Mouse (Mus musculus) thymus, postnatal 14 days (tissue): ENCODE measurements around the gene Zfp64.

Experiments
- DNase-seq: peaks from one replicate; pipeline ENCODE4 v3.0.0; 2021

The Zfp64 gene

GRCm38 (mm10) chr2:168954835-168955716 is at the start of gene Zfp64:
Zfp64 (minus strand) TSS chr2:168955587.
- peak; percentile 94 for DNase-seq

DNA sequence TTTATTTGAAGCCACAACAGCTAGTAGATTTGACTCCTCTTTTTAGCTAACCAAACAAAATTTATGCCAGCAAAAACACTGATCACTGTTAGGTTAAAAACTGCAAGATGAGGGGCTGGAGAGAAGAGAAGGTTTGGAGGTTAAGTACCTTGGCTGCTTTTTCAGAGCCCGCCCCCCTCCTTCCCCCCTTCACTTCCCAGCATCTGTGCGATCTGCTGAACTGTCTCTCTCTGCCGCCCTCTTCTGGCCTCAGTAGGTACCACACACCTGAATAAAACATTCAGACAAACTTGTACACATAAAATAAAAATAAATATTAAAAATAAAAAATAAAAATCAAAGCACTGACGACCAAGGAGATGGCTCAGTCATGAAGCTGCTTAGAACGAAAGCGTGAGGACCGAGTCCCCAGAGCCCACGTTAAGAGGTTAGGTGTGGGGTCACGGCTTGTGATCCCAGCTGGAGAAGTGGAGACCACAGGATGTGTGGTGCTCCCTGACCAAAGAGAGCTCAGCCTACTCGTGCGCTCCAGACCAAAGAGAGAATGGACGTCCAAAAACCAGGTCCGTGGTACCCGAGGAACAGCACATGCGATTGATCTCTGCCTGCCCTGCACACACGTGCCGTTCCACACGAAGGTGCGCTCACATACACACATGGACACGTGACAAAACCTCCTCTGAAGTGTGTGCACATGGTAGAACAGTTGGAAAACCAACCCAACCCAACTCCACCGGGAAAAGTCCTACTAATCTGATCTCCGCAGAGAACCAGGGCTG is 37.4 kb upstream of the Zfp64 start:
- peak; percentile 70 for DNase-seq

DNA sequence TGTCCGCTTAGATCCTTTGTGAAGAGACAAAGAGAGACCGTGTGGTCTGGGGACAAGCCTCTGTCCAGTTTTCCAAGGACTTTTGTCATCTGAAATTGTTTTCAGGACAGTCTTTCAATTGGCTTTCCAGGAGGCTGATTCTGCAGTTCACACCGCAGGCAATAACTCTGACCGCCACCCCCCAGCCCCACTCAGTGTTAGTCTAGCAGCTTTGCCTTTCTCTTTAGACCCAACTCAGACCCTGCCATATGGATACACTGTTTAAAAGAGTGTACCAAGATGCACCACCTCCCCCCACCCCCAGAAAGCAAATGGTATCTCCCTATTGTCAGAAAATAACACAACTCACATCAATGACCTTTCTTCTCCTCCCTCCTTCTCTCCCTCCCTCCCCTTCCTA is 35.6 kb upstream of the Zfp64 start:
- no peak for DNase-seq

DNA sequence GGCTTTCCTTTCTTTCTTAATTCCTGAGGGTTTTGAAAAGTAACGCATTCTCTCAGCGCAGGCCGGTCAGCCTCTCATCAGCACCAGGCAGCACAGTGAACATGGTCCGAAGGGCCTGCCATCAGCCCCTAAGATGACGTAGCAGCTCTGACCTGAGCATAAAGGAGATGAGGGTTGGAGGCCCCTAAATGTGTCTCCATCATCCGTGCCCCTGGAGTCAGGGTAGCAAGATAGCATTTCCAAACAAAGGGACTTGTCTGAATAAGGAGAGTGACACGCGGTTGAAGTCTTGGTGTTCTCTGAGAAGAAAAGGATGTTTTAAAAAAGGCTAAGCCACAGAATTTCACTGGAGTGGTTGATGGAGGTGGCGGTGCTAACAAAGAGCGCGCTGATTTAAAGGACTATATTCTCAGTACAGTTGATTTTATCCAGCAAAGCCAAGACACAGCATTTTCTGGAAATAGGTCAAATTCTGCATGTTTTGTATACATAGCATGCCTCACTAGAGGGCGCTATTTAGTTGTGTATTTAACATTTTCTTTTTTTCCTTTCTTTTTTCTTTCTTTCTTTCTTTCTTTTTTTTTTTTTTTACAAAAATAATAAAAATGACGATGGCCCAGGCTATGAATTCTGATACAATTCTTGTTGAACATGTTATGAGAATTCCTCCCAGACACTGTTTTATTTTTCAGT is 34.8 kb upstream of the Zfp64 start:
- DNase-seq = peak; percentile 15

DNA sequence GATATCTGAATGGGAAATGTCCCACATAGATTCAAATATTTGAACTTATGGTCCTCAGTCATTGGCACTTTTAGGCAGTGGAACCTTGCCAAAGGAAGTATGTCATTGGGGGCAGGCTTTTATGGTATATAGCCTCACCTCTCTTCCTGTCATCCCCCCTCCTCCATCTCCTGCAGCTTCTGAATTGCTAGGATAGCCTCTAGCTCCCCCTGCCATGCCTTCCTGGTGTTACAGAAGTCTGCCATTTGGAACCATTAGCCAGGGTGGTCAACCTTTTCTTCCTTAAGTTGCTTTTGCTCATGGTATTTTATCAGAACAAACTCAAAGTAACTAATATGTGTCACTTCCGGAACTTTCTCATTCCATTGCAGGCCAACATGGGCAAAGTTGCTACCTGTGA is 32.7 kb upstream of the Zfp64 start:
- DNase-seq = no peak

- DNase-seq = no peak
These were observed 32.0 kb upstream of the Zfp64 start for GRCm38 (mm10) chr2:168987421-168987820.

- DNase-seq = no peak
These were observed 26.6 kb upstream of the Zfp64 start for GRCm38 (mm10) chr2:168981951-168982350.

DNA sequence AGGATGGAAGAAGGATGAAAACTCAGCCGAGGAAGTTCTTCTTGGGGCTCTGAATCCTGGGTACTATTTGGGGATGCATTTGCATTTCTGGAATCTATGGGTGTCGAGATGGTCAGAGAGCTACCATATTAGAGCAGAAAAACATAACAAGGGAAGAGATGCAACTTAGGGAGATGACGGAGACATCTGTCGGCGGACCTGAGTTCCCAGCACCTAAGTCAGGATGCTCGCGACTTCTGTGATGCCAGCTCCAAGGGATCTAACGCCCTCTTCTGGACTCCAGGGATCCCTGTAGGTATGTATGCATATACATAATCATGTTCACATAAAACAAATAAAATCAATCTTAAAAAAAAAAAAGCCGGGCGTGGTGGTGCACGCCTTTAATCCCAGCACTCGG is 26.1 kb upstream of the Zfp64 start:
- DNase-seq = no peak

DNA sequence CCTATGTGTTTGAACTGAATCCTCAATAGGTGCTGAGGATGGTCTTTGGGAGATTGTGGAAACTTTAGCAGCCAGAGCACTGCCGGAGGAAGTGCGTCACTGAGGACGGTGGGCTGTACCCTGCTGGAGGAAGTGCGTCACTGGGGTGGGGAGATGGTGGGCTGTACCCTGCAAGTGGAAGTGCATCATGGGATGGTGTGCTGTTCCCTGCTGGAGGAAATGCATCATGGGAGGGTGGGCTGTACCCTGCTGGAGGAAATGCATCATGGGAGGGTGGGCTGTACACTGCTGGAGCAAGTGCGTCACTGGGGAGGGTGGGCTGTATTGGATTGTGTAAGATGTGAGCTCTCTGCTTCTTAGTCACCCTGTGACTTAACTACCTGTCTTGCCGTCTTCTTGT is 25.5 kb upstream of the Zfp64 start:
- DNase-seq = peak; percentile 27

GRCm38 (mm10) chr2:168979742-168980141 is 24.4 kb upstream of the Zfp64 start:
- peak; percentile 25 for DNase-seq

- DNase-seq = no peak
These were observed 22.6 kb upstream of the Zfp64 start for GRCm38 (mm10) chr2:168978031-168978430.

GRCm38 (mm10) chr2:168970131-168970530 is 14.7 kb upstream of the Zfp64 start:
- DNase-seq = no peak

- no peak for DNase-seq
These were observed 12.9 kb upstream of the Zfp64 start for GRCm38 (mm10) chr2:168968136-168968925.

GRCm38 (mm10) chr2:168966525-168966924 is 11.1 kb upstream of the Zfp64 start:
- DNase-seq = no peak

DNA sequence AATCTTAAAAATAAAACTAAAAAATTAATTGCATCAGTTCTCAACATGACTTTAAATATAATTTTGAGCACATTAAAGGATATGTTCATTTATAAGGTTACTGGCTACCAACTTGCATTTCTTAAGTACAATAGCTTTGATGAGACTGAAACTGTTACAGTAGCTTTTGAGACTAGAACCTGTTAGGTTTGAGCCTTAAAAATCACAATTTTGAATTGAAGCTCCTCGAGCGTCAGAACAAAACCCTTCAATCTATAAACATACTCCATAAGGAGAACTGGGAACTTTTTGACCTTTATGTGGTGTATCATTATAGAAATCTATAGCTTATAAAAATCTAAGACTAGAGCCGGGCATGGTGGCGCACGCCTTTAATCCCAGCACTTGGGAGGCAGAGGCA is 9.5 kb upstream of the Zfp64 start:
- no peak for DNase-seq

DNA sequence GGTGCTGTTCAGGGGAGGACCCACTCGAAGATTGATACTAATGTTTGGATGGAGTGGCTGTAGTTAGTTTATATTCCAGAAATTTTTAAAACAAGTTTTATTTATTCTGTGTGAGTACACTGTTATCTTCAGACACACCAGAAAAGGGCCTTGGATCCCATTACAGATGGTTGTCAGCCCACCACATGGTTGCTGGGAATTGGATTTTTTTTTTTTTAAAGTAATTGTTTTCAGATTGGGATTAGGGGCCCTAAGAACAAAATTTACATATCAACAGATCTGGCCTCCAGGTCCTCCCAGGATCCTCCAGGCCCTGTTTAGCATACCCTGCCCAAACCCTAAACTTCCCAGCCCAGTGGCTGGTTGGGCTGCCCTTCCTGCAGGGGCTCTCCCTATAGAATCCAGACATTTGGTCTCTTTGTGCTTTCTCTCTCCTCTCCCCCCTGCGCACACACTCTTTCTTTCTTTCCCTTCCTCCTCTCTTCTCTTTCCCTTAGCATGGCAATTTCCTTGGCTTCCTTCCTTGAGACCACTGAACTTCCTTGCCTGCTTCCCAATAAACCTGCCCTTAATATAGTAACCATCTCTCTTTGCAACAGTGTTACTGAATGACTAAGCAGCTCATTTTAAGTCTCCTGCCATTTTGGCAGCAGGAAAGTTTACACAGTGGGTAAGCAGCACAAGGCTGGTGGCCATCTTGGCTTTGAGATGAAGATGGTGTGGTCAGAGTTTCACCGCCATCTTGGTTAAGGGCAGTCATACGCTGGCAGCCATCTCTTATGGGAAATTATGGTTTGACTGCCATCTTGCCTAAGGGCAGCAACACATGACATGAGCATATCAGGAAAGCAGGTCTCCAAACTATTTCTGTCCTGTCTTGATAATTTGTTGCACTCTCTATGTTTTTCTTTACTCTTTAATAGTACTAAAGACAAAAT is 6.6 kb upstream of the Zfp64 start:
- no peak for DNase-seq

DNA sequence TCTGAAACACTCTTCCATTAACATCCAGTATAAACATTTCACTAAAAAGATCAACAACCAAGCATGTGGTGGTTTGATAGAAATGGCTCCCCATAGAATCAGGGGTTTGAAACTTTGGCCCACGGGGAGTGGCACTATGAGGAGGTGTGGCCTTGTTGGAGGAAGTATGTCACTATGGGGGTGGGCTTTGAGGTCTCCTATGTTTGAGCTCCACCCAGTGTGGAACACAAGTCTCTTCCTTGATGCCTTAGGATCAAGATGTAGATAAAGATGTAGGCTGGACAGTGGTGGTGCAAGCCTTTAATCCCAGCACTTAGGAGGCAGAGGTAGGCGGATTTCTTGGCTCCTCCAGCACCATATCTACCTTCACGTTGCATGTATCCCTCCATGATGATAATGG is 5.4 kb upstream of the Zfp64 start:
- no peak for DNase-seq

- no peak for DNase-seq
These were observed 4.0 kb upstream of the Zfp64 start for GRCm38 (mm10) chr2:168959339-168959885.

GRCm38 (mm10) chr2:168955850-168956346 is 511 bp upstream of the Zfp64 start:
- peak; percentile 26 for DNase-seq

GRCm38 (mm10) chr2:168954376-168954775 is 1.0 kb downstream of the Zfp64 start:
- peak; percentile 15 for DNase-seq

GRCm38 (mm10) chr2:168948506-168948905 is 6.9 kb downstream of the Zfp64 start:
- DNase-seq = no peak
